Mouse (Mus musculus) spleen, adult 2 months (tissue): Measurements from ENCODE around the gene Pank2. TPM values are rescaled to one million over a fixed set of nuclear protein-coding genes. Genes with fewer than 3 reads are reported as not detected.

Experiments
- DNase-seq, 2 experiments: peaks; one replicate each; pipeline versions ENCODE4 v3.0.0 to v3.0.0-alpha.2; 2012 to 2021; ENCODE audit warnings: low spot score in 2 of 2, low read depth in 1 of 2
- H3K27ac ChIP-seq: fragments of 200-500 bp; 2 replicates; pipeline ENCODE4 v1.5.1; 2012; ENCODE audit warnings: low read length, inconsistent platforms; ENCODE audit not compliant: insufficient read depth
- H3K27me3 ChIP-seq: fragments of 200-500 bp; 2 replicates; pipeline ENCODE4 v1.6.1; 2012; ENCODE audit warnings: mild to moderate bottlenecking, moderate library complexity, low read length, inconsistent platforms; ENCODE audit not compliant: control insufficient read depth, insufficient read depth
- H3K36me3 ChIP-seq: fragments of 200-500 bp; 2 replicates; pipeline ENCODE4 v1.6.1; 2012; ENCODE audit warnings: mild to moderate bottlenecking, low read length, inconsistent platforms; ENCODE audit not compliant: control insufficient read depth, insufficient read depth
- H3K4me1 ChIP-seq: fragments of 200-500 bp; 2 replicates; pipeline ENCODE4 v1.6.1; 2011; ENCODE audit warnings: inconsistent platforms; ENCODE audit not compliant: control insufficient read depth, insufficient read depth, insufficient read length
- H3K4me3 ChIP-seq: fragments of 200-500 bp; 2 replicates; pipeline ENCODE4 v1.5.1; 2011; ENCODE audit warnings: mild to moderate bottlenecking, inconsistent platforms; ENCODE audit not compliant: insufficient read depth, insufficient read length; ENCODE audit errors: extremely low read depth
- CTCF ChIP-seq: fragments of 200-500 bp; IDR thresholded peaks from 2 replicates; pipeline ENCODE4 v1.5.1; 2011; ENCODE audit warnings: mild to moderate bottlenecking, inconsistent platforms; ENCODE audit not compliant: insufficient read depth, insufficient read length, insufficient replicate concordance; ENCODE audit errors: extremely low read depth
- POLR2A ChIP-seq: fragments of 200-500 bp; IDR thresholded peaks from 2 replicates; pipeline ENCODE4 v1.6.1; 2011; ENCODE audit warnings: low read depth, low read length, inconsistent platforms
- WGBS: fragments of 180-500 bp; shearing (Covaris S2); methylation state at CpG from one replicate; pipeline ENCODE4 v1.1.7; 2018; 5-methylcytosine and 5-hydroxymethylcytosine counted together
- polyA plus RNA-seq: library from polyadenylated mRNA; depleted of rRNA; stranded (reverse); fragments of >200 nt; gene quantifications from 2 replicates; pipeline ENCODE4 v1.2.3, GENCODE M21; 2012

The Pank2 gene
- polyA plus RNA-seq, 1 experiment, result 10.7 TPM

DNA sequence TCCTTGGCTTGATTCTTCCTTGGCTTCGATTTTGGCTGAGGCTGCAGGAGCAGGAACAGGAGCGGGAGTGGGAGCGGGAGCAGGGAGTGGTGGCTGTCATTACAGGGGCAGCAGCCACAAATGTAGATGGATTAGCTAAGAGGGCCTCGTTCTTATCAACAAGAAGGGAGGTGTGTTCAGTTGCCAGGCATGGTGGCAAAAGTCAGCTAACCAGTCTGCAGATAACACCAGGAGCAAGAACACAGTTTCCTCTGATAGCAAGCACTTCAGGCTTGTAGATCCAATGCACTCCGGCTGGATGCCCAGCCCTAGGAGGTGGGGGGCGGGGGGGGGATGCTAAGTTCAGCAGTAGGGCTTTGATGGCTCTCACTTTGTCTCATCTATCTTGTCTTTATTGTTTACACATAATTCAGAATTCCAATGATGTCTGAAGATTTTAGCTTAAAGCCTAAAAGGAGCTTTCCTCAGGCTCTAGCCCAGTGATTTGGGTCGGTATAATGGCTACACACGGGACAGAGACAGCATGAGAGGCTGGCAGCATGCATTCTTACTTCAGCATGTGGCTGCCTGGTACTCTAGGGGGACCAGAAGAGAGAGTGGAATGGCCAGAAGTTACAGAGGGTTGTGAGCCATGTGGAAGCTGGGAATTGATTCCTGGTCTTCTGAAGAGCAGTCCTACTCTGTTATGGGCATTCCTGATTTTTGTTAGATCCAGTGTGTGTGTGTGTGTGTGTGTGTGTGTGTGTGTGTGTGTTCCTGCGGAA is 1.6 kb upstream of the Pank2 start:
- Histone ChIP-seq H3K4me1 (0 out of 2 replicates have a peak, but pooled peaks cover 2% of the 10 kb centered on the region), H3K27me3 (no peaks in the 10 kb centered on the region), H3K27ac (no peak overlapping the region), H3K4me3 (no peak overlapping the region), H3K36me3 (no peaks in the 10 kb centered on the region)
- no peak for TF ChIP-seq POLR2A
- TF ChIP-seq CTCF, result no peak
- no peak for DNase-seq
- WGBS, result 86% methylated on average over 9 of the region's 9 CpGs

GRCm38 (mm10) chr2:131261481-131262212 is 648 bp upstream of the Pank2 start:
- 0 out of 2 replicates have a peak, but pooled peaks cover 2% of the 10 kb centered on the region for H3K4me1 ChIP-seq

DNA sequence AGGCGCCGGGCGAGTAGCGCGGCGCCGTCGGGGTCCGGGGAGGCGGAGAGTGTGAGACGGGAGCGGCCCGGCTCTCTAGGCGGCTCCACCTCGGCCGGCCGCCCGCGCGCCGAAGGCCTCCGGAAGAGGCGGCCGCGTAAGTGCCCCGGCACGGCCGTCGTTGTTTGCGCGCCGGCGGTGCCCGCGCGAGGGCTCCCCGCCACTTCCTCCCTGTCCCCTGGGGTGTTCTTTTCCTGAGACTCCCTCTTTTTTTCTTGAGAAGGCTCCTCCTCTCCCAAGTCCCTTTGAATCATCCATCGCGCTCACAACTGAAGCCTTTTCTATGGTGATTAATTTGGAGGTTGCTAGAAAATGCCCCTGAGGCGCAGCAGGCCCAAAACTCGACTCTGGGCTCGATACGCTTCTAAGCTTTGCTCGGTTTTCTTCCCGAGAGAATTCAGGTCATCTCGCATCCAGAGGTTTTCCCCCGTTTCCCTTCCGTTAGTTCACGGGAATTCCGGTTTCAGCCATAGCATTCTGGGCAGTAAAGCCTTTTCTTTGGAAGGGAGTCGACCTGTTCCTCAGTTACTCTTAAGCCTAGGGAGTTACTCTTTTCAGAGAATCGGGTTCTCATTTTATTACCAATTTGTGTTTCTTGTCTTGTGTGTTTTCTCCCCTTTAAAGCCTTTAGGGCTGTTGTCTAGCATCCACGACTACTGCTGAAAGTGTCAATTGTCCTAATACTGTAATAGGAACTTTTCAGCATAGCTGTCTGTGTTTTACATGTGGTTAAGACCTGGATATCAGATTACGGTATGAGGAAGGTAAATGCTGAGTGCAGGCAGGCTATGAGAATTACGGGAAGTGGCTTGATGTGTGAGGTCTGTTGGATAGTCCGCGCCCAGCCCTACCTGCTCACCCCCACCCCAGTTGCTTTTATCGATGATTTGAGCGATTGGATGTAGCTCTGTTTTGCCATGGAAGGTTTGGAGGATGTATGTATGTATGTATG is 680 bp downstream of the Pank2 start:
- TF ChIP-seq CTCF (no peak), POLR2A (no peak)
- no peaks in the 10 kb centered on the region for H3K27me3 ChIP-seq
- H3K27ac ChIP-seq, result peak overlapping the region; percentile 98
- DNase-seq, result no peak
- WGBS, result 1% methylated on average over 59 of the region's 59 CpGs
- H3K4me3 ChIP-seq, result peak overlapping the region; percentile 80
- 0 out of 2 replicates have a peak, but pooled peaks cover 2% of the 10 kb centered on the region for H3K4me1 ChIP-seq
- no peaks in the 10 kb centered on the region for H3K36me3 ChIP-seq

More at GRCm38 (mm10) chr2:131261481-131262212, 648 bp upstream of the Pank2 start:
- peak overlapping the region; percentile 77 for H3K27ac ChIP-seq
- H3K36me3 ChIP-seq, result no peaks in the 10 kb centered on the region
- H3K27me3 ChIP-seq, result no peaks in the 10 kb centered on the region
- H3K4me3 ChIP-seq, result peak overlapping the region; percentile 70
- DNase-seq, result no peak
- WGBS, result 14% methylated on average over 10 of the region's 10 CpGs
- TF ChIP-seq CTCF, result no peak
- no peak for TF ChIP-seq POLR2A

- Histone ChIP-seq H3K4me1 (peaks cover 2% of the 10 kb centered on the region; the same call in 1 of the 2 replicates), H3K27me3 (no peaks in the 10 kb centered on the region), H3K4me3 (no peak overlapping the region), H3K36me3 (no peaks in the 10 kb centered on the region), H3K27ac (no peak overlapping the region)
- DNase-seq, result no peak
- 43% methylated on average over 6 of the region's 6 CpGs for WGBS
- TF ChIP-seq POLR2A (no peak), CTCF (no peak)
These were observed 1.7 kb downstream of the Pank2 start for GRCm38 (mm10) chr2:131264027-131264426.

DNA sequence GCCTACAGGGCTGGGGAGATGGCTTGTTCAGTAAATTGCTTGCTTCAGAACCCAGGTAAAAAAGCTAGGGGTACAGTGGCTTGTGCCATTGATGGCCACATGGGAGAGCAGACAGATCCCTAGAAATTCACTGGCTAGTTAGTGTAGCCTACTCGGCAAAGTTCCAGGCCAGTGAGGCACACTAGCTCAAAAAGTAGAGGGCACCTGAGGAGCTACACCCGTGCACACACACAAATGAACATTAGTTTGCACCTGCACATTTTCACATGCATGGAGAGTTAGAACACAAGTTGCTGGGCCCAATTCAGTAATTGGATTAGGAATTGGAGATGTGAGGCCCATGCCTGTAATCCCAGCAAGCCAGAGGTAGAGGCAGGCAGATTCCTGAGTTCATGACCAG is 2.8 kb downstream of the Pank2 start:
- no peaks in the 10 kb centered on the region for H3K27me3 ChIP-seq
- no peaks in the 10 kb centered on the region for H3K36me3 ChIP-seq
- peaks cover 2% of the 10 kb centered on the region; the same call in 1 of the 2 replicates for H3K4me1 ChIP-seq
- no peak overlapping the region for H3K4me3 ChIP-seq
- no peak overlapping the region for H3K27ac ChIP-seq
- TF ChIP-seq CTCF (no peak), POLR2A (no peak)
- 81% methylated on average over 2 of the region's 2 CpGs for WGBS
- DNase-seq, result no peak

GRCm38 (mm10) chr2:131275493-131275892 is 13.2 kb downstream of the Pank2 start:
- no peak for TF ChIP-seq POLR2A
- no peak for TF ChIP-seq CTCF
- 95% methylated on average over 3 of the region's 3 CpGs for WGBS
- DNase-seq, result no peak
- H3K4me3 ChIP-seq, result no peak overlapping the region
- H3K36me3 ChIP-seq, result peaks cover 30% of the 10 kb centered on the region
- H3K27me3 ChIP-seq, result no peaks in the 10 kb centered on the region
- no peaks in the 10 kb centered on the region for H3K4me1 ChIP-seq
- H3K27ac ChIP-seq, result no peak overlapping the region
